ENCODE assay signal across 11 mouse cellular contexts in genomic region chr16:86261612-86262011, GRCm38 (mm10).
DNase-seq lines count a peak whose midpoint lies in the region; ATAC-seq and TF ChIP-seq lines count a peak whose summit lies in the region.
"Had no signal": no experiment of that assay in that cellular context is flagged by ENCODE, and none has a peak within 500 bp of the region (broad histone marks: within the 10 kb centered on the region; RNA-seq: fewer than 3 reads in every experiment).

No protein-coding gene starts in this region.

- H3K4me1 ChIP-seq in embryonic facial prominence, embryonic 14.5 days (ENCODE audit: control insufficient read depth, insufficient read depth, low read length), result no peaks in the 10 kb centered on the region
- H3K4me1 ChIP-seq in embryonic facial prominence, embryonic 10.5 days, result no peaks in the 10 kb centered on the region
- H3K4me1 ChIP-seq in lung, embryonic 14.5 days (ENCODE audit: insufficient read depth), result no peaks in the 10 kb centered on the region
- H3K4me1 ChIP-seq: embryonic facial prominence, embryonic 12.5 days; limb, embryonic 12.5 days had no signal

- no peak overlapping the region for H3K4me2 ChIP-seq in embryonic facial prominence, embryonic 14.5 days (ENCODE audit: low read depth, low read length)
- H3K4me2 ChIP-seq in lung, embryonic 14.5 days, result no peak overlapping the region
- H3K4me2 ChIP-seq: embryonic facial prominence, embryonic 12.5 days; limb, embryonic 12.5 days had no signal

- H3K4me3 ChIP-seq in embryonic facial prominence, embryonic 14.5 days (ENCODE audit: low read depth, low read length), result no peak overlapping the region
- no peak overlapping the region for H3K4me3 ChIP-seq in embryonic facial prominence, embryonic 10.5 days
- no peak overlapping the region for H3K4me3 ChIP-seq in lung, embryonic 14.5 days (ENCODE audit: low read depth, low read length)
- H3K4me3 ChIP-seq: embryonic facial prominence, embryonic 12.5 days; limb, embryonic 12.5 days had no signal

- ATAC-seq in embryonic facial prominence, embryonic 14.5 days (ENCODE audit: low read depth), result no peak
- ATAC-seq in lung, embryonic 14.5 days (ENCODE audit: insufficient read depth), result no peak

- no peak for TF ChIP-seq CTCF in lung, embryonic 14.5 days (IDR thresholded peaks at IDR 0.05; ENCODE audit: low read depth)

- DNase-seq in embryonic facial prominence, embryonic 14.5 days (ENCODE audit: low spot score), result peak; percentile 21
- no peak for DNase-seq in embryonic facial prominence, embryonic 10.5 days (ENCODE audit: low spot score)
- peak; percentile 56 for DNase-seq in lung, embryonic 14.5 days
- no peak for DNase-seq in lung, adult 18-20 months
- peak; percentile 14 to 18 for DNase-seq in adrenal gland, postnatal 36 days
- DNase-seq in kidney, postnatal 14 days, result peak; percentile 40
- DNase-seq in frontal cortex, adult 2 months (ENCODE audit: extremely low spot score in 1 of 2, low spot score in 1 of 2), result no peak
- no peak for DNase-seq in thymus, postnatal 10 days (ENCODE audit: low spot score in 2 of 2)
- DNase-seq: thymus, adult 18-20 months had no signal

- no peaks in the 10 kb centered on the region for H3K27me3 ChIP-seq in embryonic facial prominence, embryonic 14.5 days (replicated peaks; ENCODE audit: control insufficient read depth, insufficient read depth, low read length)
- H3K27me3 ChIP-seq in embryonic facial prominence, embryonic 10.5 days (replicated peaks; ENCODE audit: low read depth, poor library complexity, severe bottlenecking), result no peaks in the 10 kb centered on the region
- no peaks in the 10 kb centered on the region for H3K27me3 ChIP-seq in lung, embryonic 14.5 days (ENCODE audit: insufficient read depth, low read length)
- H3K27me3 ChIP-seq: embryonic facial prominence, embryonic 12.5 days; limb, embryonic 12.5 days had no signal

- no peak overlapping the region for H3K9ac ChIP-seq in embryonic facial prominence, embryonic 14.5 days (ENCODE audit: low read depth, low read length)
- H3K9ac ChIP-seq in lung, embryonic 14.5 days, result no peak overlapping the region
- H3K9ac ChIP-seq: embryonic facial prominence, embryonic 12.5 days; limb, embryonic 12.5 days had no signal

- no peaks in the 10 kb centered on the region for H3K9me3 ChIP-seq in embryonic facial prominence, embryonic 14.5 days (ENCODE audit: control insufficient read depth, low read length)
- no peaks in the 10 kb centered on the region for H3K9me3 ChIP-seq in embryonic facial prominence, embryonic 10.5 days
- no peaks in the 10 kb centered on the region for H3K9me3 ChIP-seq in lung, embryonic 14.5 days (ENCODE audit: low read depth, low read length)
- H3K9me3 ChIP-seq: embryonic facial prominence, embryonic 12.5 days; limb, embryonic 12.5 days had no signal

- 67% methylated on average over 8 of the region's 8 CpGs for WGBS in embryonic facial prominence, embryonic 14.5 days
- 75% methylated on average over 8 of the region's 8 CpGs for WGBS in embryonic facial prominence, embryonic 10.5 days
- 54% methylated on average over 8 of the region's 8 CpGs for WGBS in lung, embryonic 14.5 days

- no peaks in the 10 kb centered on the region for H3K36me3 ChIP-seq in embryonic facial prominence, embryonic 14.5 days (ENCODE audit: control insufficient read depth, insufficient read depth, low read length)
- H3K36me3 ChIP-seq in embryonic facial prominence, embryonic 10.5 days (replicated peaks), result no peaks in the 10 kb centered on the region
- H3K36me3 ChIP-seq in lung, embryonic 14.5 days (ENCODE audit: insufficient read depth), result no peaks in the 10 kb centered on the region
- H3K36me3 ChIP-seq: embryonic facial prominence, embryonic 12.5 days; limb, embryonic 12.5 days had no signal

- H3K27ac ChIP-seq in embryonic facial prominence, embryonic 14.5 days (replicated peaks; ENCODE audit: low read depth, low read length), result no peak overlapping the region
- H3K27ac ChIP-seq in embryonic facial prominence, embryonic 10.5 days (replicated peaks), result no peak overlapping the region
- H3K27ac ChIP-seq in lung, embryonic 14.5 days (ENCODE audit: low read depth), result no peak overlapping the region
- H3K27ac ChIP-seq: embryonic facial prominence, embryonic 12.5 days; limb, embryonic 12.5 days had no signal

Comparison
In these comparisons a context has a peak if more than half of its experiments do, and no peak if none do; other contexts are left out.
1. DNase-seq: peak in embryonic facial prominence, embryonic 14.5 days (single experiment), lung, embryonic 14.5 days (single experiment), adrenal gland, postnatal 36 days (2 of 2) and kidney, postnatal 14 days (single experiment); none in embryonic facial prominence, embryonic 10.5 days (single experiment), lung, adult 18-20 months (0 of 2), frontal cortex, adult 2 months (0 of 2) and thymus, postnatal 10 days (0 of 2).